In genomic region chr1:180777660-180778402, GRCm38 (mm10) we compare ENCODE assay signal across 8 mouse cellular contexts. TPM values are rescaled to one million over a fixed set of nuclear protein-coding genes. Genes with fewer than 3 reads are reported as not detected.
DNase-seq lines count a peak whose midpoint lies in the region; ATAC-seq and TF ChIP-seq lines count a peak whose summit lies in the region.

No protein-coding gene starts in this region.

- H3K27me3 ChIP-seq in forebrain, embryonic 15.5 days, result no peaks in the 10 kb centered on the region
- H3K27me3 ChIP-seq in liver, postnatal 0 days (ENCODE audit: insufficient read depth, low read length), result no peaks in the 10 kb centered on the region
- no peaks in the 10 kb centered on the region for H3K27me3 ChIP-seq in neural tube, embryonic 13.5 days

- peak overlapping the region; percentile 97 for H3K4me2 ChIP-seq in forebrain, embryonic 15.5 days (replicated peaks)
- peak overlapping the region; percentile 96 for H3K4me2 ChIP-seq in liver, postnatal 0 days (ENCODE audit: low read depth, low read length)
- H3K4me2 ChIP-seq in neural tube, embryonic 13.5 days, result peak overlapping the region; percentile 96

- peak; percentile 79 for DNase-seq in ES-E14 (ENCODE audit: low read depth, low spot score)
- DNase-seq in cerebellum, adult 11-12 months, result peak; percentile 92
- peak; percentile 75 for DNase-seq in heart, postnatal 25 days (ENCODE audit: low spot score)
- DNase-seq in layer of hippocampus, adult 11-12 months (ENCODE audit: low spot score), result peak; percentile 84
- DNase-seq in liver, postnatal 0 days, result peak; percentile 90
- peak; percentile 66 for DNase-seq in telencephalon, adult 2 months (ENCODE audit: low read depth, low spot score)

- no peak for TF ChIP-seq EP300 in liver, postnatal 0 days (IDR thresholded peaks at IDR 0.05; ENCODE audit: low read depth)

- in situ Hi-C loops in ES-E14 (cut with MboI; ENCODE audit: low sequenced_read_pairs in 2 of 2, unreplicated experiment in 2 of 2), result no loop called here

- ATAC-seq in forebrain, embryonic 15.5 days (replicated peaks), result peak; percentile 93
- peak; percentile 90 for ATAC-seq in liver, postnatal 0 days
- peak; percentile 90 for ATAC-seq in neural tube, embryonic 13.5 days (ENCODE audit: low read depth)

- intact Hi-C loops in heart, postnatal 25 days (cut with DNase I), result loop anchor here (2.0 to 5.0 kb wide), 2 partner anchors 35 to 74 kb away; partner anchors contain the start of genes H3f3a and Sde2

- TF ChIP-seq CTCF in liver, postnatal 0 days (IDR thresholded peaks at IDR 0.05; ENCODE audit: low read depth), result peak; percentile 66

- WGBS in forebrain, embryonic 15.5 days, result under 1% methylated on average over 56 of the region's 56 CpGs
- WGBS in liver, postnatal 0 days (ENCODE audit: insufficient replicate concordance), result under 1% methylated on average over 56 of the region's 56 CpGs
- WGBS in neural tube, embryonic 13.5 days, result under 1% methylated on average over 55 of the region's 56 CpGs

- H3K9me3 ChIP-seq in ES-E14 (ENCODE audit: control insufficient read depth, insufficient read depth, low read depth, low read length), result no peaks in the 10 kb centered on the region
- no peaks in the 10 kb centered on the region for H3K9me3 ChIP-seq in forebrain, embryonic 15.5 days
- 0 out of 2 replicates have a peak, but pooled peaks cover 2% of the 10 kb centered on the region for H3K9me3 ChIP-seq in liver, postnatal 0 days (ENCODE audit: low read length)
- H3K9me3 ChIP-seq in neural tube, embryonic 13.5 days, result peaks cover 4% of the 10 kb centered on the region; the same call in 1 of the 2 replicates

- peaks cover 0 to 5% of the 10 kb centered on the region in 2 experiments; a peak in 2 of 4 replicates for H3K4me1 ChIP-seq in ES-E14 (ENCODE audit: control insufficient read depth in 2 of 2, insufficient read depth in 2 of 2, low read length in 2 of 2, poor library complexity in 1 of 2)
- peaks cover 23% of the 10 kb centered on the region for H3K4me1 ChIP-seq in forebrain, embryonic 15.5 days
- peaks cover 16% of the 10 kb centered on the region for H3K4me1 ChIP-seq in liver, postnatal 0 days (ENCODE audit: insufficient read depth)
- peaks cover 27% of the 10 kb centered on the region for H3K4me1 ChIP-seq in neural tube, embryonic 13.5 days (replicated peaks)

- 0 out of 2 replicates have a peak overlapping the region, but pooled peaks have one; percentile 26 for H3K27ac ChIP-seq in ES-E14 (ENCODE audit: insufficient read depth, low read depth, low read length, poor library complexity, severe bottlenecking)
- H3K27ac ChIP-seq in forebrain, embryonic 15.5 days (replicated peaks), result peak overlapping the region; percentile 87
- peak overlapping the region; percentile 98 for H3K27ac ChIP-seq in liver, postnatal 0 days (ENCODE audit: low read depth)
- peak overlapping the region; percentile 91 for H3K27ac ChIP-seq in neural tube, embryonic 13.5 days (replicated peaks)

- H3K4me3 ChIP-seq in ES-E14 (ENCODE audit: insufficient read depth in 1 of 2, low read depth in 1 of 2, low read length in 2 of 2, poor library complexity in 1 of 2, severe bottlenecking in 1 of 2), result peak overlapping the region; percentile 71 to 76
- peak overlapping the region; percentile 80 for H3K4me3 ChIP-seq in forebrain, embryonic 15.5 days
- H3K4me3 ChIP-seq in liver, postnatal 0 days (ENCODE audit: low read depth, low read length), result peak overlapping the region; percentile 66
- H3K4me3 ChIP-seq in neural tube, embryonic 13.5 days, result peak overlapping the region; percentile 71

- no peaks in the 10 kb centered on the region for H3K36me3 ChIP-seq in ES-E14 (ENCODE audit: control insufficient read depth, insufficient read depth, low read length, poor library complexity, severe bottlenecking)
- H3K36me3 ChIP-seq in forebrain, embryonic 15.5 days, result no peaks in the 10 kb centered on the region
- H3K36me3 ChIP-seq in liver, postnatal 0 days (replicated peaks; ENCODE audit: insufficient read depth, low read length), result no peaks in the 10 kb centered on the region
- H3K36me3 ChIP-seq in neural tube, embryonic 13.5 days, result no peaks in the 10 kb centered on the region

- H3K9ac ChIP-seq in ES-E14 (ENCODE audit: insufficient read depth, low read depth, low read length, poor library complexity, severe bottlenecking), result peak overlapping the region; percentile 76
- H3K9ac ChIP-seq in forebrain, embryonic 15.5 days (replicated peaks), result peak overlapping the region; percentile 93
- peak overlapping the region; percentile 80 for H3K9ac ChIP-seq in liver, postnatal 0 days (replicated peaks)
- H3K9ac ChIP-seq in neural tube, embryonic 13.5 days, result peak overlapping the region; percentile 92

TF ChIP-seq in ES-E14, 5 proteins besides CTCF, POLR2A, EP300 and RAD21:
- peak; percentile 61; the same call in 1 of the 2 replicates for TF ChIP-seq HCFC1 (IDR thresholded peaks at IDR 0.05; ENCODE audit: borderline replicate concordance, insufficient read depth, low read length)
- TF ChIP-seq ZNF384 (IDR thresholded peaks at IDR 0.05; ENCODE audit: low read depth, low read length), result no peak

RNA-seq across cellular contexts. Expression of gene H3f3a, which starts 35.9 kb away (rescaled TPM):
- total RNA-seq in ES-E14 (2012; rRNA removed), result 503 and 657 TPM in 2 replicates
- polyA plus RNA-seq in forebrain, embryonic 15.5 days (2015; fragmentation: Nextera tagmentation; extraction: Ambion mirVana), result 3,899 and 4,029 TPM in 2 replicates
- 100 to 1,000 TPM; 494 to 517 TPM for total RNA-seq in heart, postnatal 25 days (2021)
- 1,306 and 1,327 TPM in 2 replicates for polyA plus RNA-seq in liver, postnatal 0 days (2015; fragmentation: Nextera tagmentation; extraction: Ambion mirVana)
- 3,608 and 3,867 TPM in 2 replicates for polyA plus RNA-seq in neural tube, embryonic 13.5 days (2015; fragmentation: Nextera tagmentation; extraction: Ambion mirVana)

RNA-seq across cellular contexts. Expression of gene Acbd3, which starts 52.0 kb away (rescaled TPM):
- total RNA-seq in ES-E14 (2012; rRNA removed), result 13.3 and 20.4 TPM in 2 replicates
- 20.7 and 23.7 TPM in 2 replicates for polyA plus RNA-seq in forebrain, embryonic 15.5 days (2015; fragmentation: Nextera tagmentation; extraction: Ambion mirVana)
- total RNA-seq in heart, postnatal 25 days (2021), result 10 to 100 TPM; 22.6 to 24.8 TPM
- 7.3 and 7.9 TPM in 2 replicates for polyA plus RNA-seq in liver, postnatal 0 days (2015; fragmentation: Nextera tagmentation; extraction: Ambion mirVana)
- polyA plus RNA-seq in neural tube, embryonic 13.5 days (2015; fragmentation: Nextera tagmentation; extraction: Ambion mirVana), result 25.6 and 26.8 TPM in 2 replicates

Comparison
In these comparisons a context has a peak if more than half of its experiments do, and no peak if none do; other contexts are left out.
1. Peak in every context shown above with its lines: DNase-seq, ATAC-seq, H3K4me3 ChIP-seq and H3K27ac ChIP-seq.
2. H3K27ac ChIP-seq: peak in every context shown above with its lines; median percentile 98 in liver, postnatal 0 days; 91 in neural tube, embryonic 13.5 days; 87 in forebrain, embryonic 15.5 days; 26 in ES-E14.